Mouse (Mus musculus) midbrain, embryonic 14.5 days (tissue): ENCODE measurements around the gene Rdh13. TPM values are rescaled to one million over a fixed set of nuclear protein-coding genes. Genes with fewer than 3 reads are reported as not detected.
"Not testable (repeated sequence)": the region's sequence is repeated elsewhere in the genome, so short reads cannot be mapped to it uniquely, and the experiment has no call there.

ENCODE experiments used
- ATAC-seq: fragments of 200-750 bp; cut with Nextera tagmentation; 2 replicates; pipeline ENCODE4 v1.8.0; 2017; ENCODE audit warnings: moderate number of reproducible peaks, moderate library complexity; ENCODE audit not compliant: low FRiP score, low TSS enrichment
- DNase-seq: peaks from one replicate; pipeline ENCODE4 v3.0.0-alpha.2; 2015
- H3K27ac ChIP-seq: fragments of 300-500 bp; sonication (generic); replicated peaks from 2 replicates; pipeline ENCODE4 v1.5.1; 2014; ENCODE audit warnings: mild to moderate bottlenecking, low read depth, low read length, moderate library complexity
- H3K27me3 ChIP-seq: fragments of 300-500 bp; sonication (generic); 2 replicates; pipeline ENCODE4 v1.6.1; 2014; ENCODE audit warnings: low read length, control low read depth, mixed read lengths; ENCODE audit not compliant: control insufficient read depth, insufficient read depth
- H3K36me3 ChIP-seq: fragments of 300-500 bp; sonication (generic); 2 replicates; pipeline ENCODE4 v1.6.1; 2014; ENCODE audit warnings: low read length, control low read depth; ENCODE audit not compliant: control insufficient read depth, insufficient read depth
- H3K4me1 ChIP-seq: fragments of 300-500 bp; sonication (generic); 2 replicates; pipeline ENCODE4 v1.6.1; 2014; ENCODE audit warnings: mild to moderate bottlenecking, antibody characterized with exemption, low read length, control low read depth; ENCODE audit not compliant: control insufficient read depth, insufficient read depth
- H3K4me2 ChIP-seq: fragments of 300-500 bp; sonication (generic); 2 replicates; pipeline ENCODE4 v1.6.1; 2014; ENCODE audit warnings: mild to moderate bottlenecking, low read length, moderate library complexity
- H3K4me3 ChIP-seq: fragments of 300-500 bp; sonication (generic); replicated peaks from 2 replicates; pipeline ENCODE4 v1.5.1; 2014; ENCODE audit warnings: low read depth, low read length
- H3K9ac ChIP-seq: fragments of 300-500 bp; sonication (generic); replicated peaks from 2 replicates; pipeline ENCODE4 v1.6.1; 2014; ENCODE audit warnings: mild to moderate bottlenecking, low read length, moderate library complexity
- H3K9me3 ChIP-seq: fragments of 300-500 bp; sonication (generic); 2 replicates; pipeline ENCODE4 v1.6.1; 2016; ENCODE audit warnings: low read length, control low read depth, mixed read lengths; ENCODE audit not compliant: control insufficient read depth
- WGBS: fragments of 180-500 bp; shearing (Covaris S2); extraction: QIAGEN DNeasy Blood & Tissue Kit; methylation state at CpG from one replicate; pipeline ENCODE4 v1.1.7; 2014; 5-methylcytosine and 5-hydroxymethylcytosine counted together
- microRNA-seq: library from miRNA; unstranded; fragments of <30 nt; microRNA quantifications from one replicate; pipeline ENCODE4, GENCODE M21; 2016
- polyA plus RNA-seq: library from polyadenylated mRNA; unstranded; fragments of >200 nt; fragmentation: Nextera tagmentation; extraction: Ambion mirVana; gene quantifications from 2 replicates; pipeline ENCODE4 v1.2.1, GENCODE M21; 2014

Gene Rdh13
- polyA plus RNA-seq, 1 experiment from 2014 or later, result 43.1 TPM

GRCm38 (mm10) chr7:4419681-4420080, 25.8 kb downstream of the Rdh13 start:
- 89% methylated on average over 6 of the region's 6 CpGs for WGBS
- peaks cover 9% of the 10 kb centered on the region; the same call in 1 of the 2 replicates for H3K36me3 ChIP-seq
- no peak overlapping the region for H3K9ac ChIP-seq
- no peaks in the 10 kb centered on the region for H3K9me3 ChIP-seq
- DNase-seq, result no peak
- H3K27ac ChIP-seq, result no peak overlapping the region
- H3K27me3 ChIP-seq, result no peaks in the 10 kb centered on the region
- no peak overlapping the region for H3K4me3 ChIP-seq
- no peak for ATAC-seq
- no peak overlapping the region for H3K4me2 ChIP-seq
- no peaks in the 10 kb centered on the region for H3K4me1 ChIP-seq

GRCm38 (mm10) chr7:4412406-4412805, 33.0 kb downstream of the Rdh13 start:
- H3K4me2 ChIP-seq, H3K4me1 ChIP-seq, DNase-seq, H3K36me3 ChIP-seq, H3K27me3 ChIP-seq, H3K27ac ChIP-seq, H3K9me3 ChIP-seq, ATAC-seq, H3K9ac ChIP-seq, H3K4me3 ChIP-seq: not testable (repeated sequence)
- 95% methylated on average over 15 of the region's 15 CpGs for WGBS

GRCm38 (mm10) chr7:4397730-4398129, 47.7 kb downstream of the Rdh13 start, which contains the start of gene Gp6:
TSS of gene Gp6 (minus strand) at chr7:4397744.
- ATAC-seq (no peak), DNase-seq (no peak)
- Histone ChIP-seq H3K9me3 (no peaks in the 10 kb centered on the region), H3K4me3 (no peak within 1 kb of the TSS), H3K9ac (no peak within 1 kb of the TSS), H3K4me1 (no peaks in the 10 kb centered on the region), H3K4me2 (no peak within 1 kb of the TSS), H3K36me3 (no peaks in the 10 kb centered on the region), H3K27ac (no peak within 1 kb of the TSS), H3K27me3 (no peaks in the 10 kb centered on the region)
- 90% methylated on average over 1 of the region's 1 CpGs for WGBS

Small RNA genes lying within 50 kb of the gene (microRNA-seq; reads per million reads assigned to microRNA genes)
- not detected for gene Gm24605
- gene Gm24752, result not detected
- not detected for gene Gm25349

Other genes with a start within 250 kb of the Rdh13 start
- 0.20 TPM in 1 of 2 replicates, not detected in the other for gene Lilra5, start 207.9 kb downstream of the Rdh13 start, polyA plus RNA-seq
- not detected in 2 replicates for gene Ncr1, start 107.9 kb downstream of the Rdh13 start, polyA plus RNA-seq
- 0.14 TPM in 1 of 2 replicates, not detected in the other for gene Gp6, start 47.9 kb downstream of the Rdh13 start, polyA plus RNA-seq
- gene Eps8l1, start 15.0 kb upstream of the Rdh13 start, polyA plus RNA-seq, result 6.9 and 9.1 TPM in 2 replicates
- 46.2 and 50.7 TPM in 2 replicates for gene Ppp1r12c, start 56.0 kb upstream of the Rdh13 start, polyA plus RNA-seq
- gene Tnnt1, start 70.7 kb upstream of the Rdh13 start, polyA plus RNA-seq, result 2.6 and 2.7 TPM in 2 replicates
- 1.5 and 2.0 TPM in 2 replicates for gene Tnni3, start 78.6 kb upstream of the Rdh13 start, polyA plus RNA-seq
- 0.58 and 1.4 TPM in 2 replicates for gene Dnaaf3, start 86.8 kb upstream of the Rdh13 start, polyA plus RNA-seq
- 106 and 143 TPM in 2 replicates for gene Syt5, start 101.9 kb upstream of the Rdh13 start, polyA plus RNA-seq
- 0.09 and 0.13 TPM in 2 replicates for gene Ptprh, start 158.4 kb upstream of the Rdh13 start, polyA plus RNA-seq
- 3.2 and 3.7 TPM in 2 replicates for gene Tmem86b, start 185.8 kb upstream of the Rdh13 start, polyA plus RNA-seq
- gene Ppp6r1, start 213.4 kb upstream of the Rdh13 start, polyA plus RNA-seq, result 8.7 and 11.2 TPM in 2 replicates
- 136 and 169 TPM in 2 replicates for gene Hspbp1, start 239.4 kb upstream of the Rdh13 start, polyA plus RNA-seq
- 10.0 and 10.8 TPM in 2 replicates for gene Brsk1, start 245.0 kb upstream of the Rdh13 start, polyA plus RNA-seq